Mouse (Mus musculus) G1E (cell line): ENCODE measurements around the gene Mdk. TPM values are rescaled to one million over a fixed set of nuclear protein-coding genes. Genes with fewer than 3 reads are reported as not detected.

Source experiments
- ATAC-seq: 2 replicates; pipeline ENCODE4 v1.8.0; 2016; ENCODE audit warnings: mild to moderate bottlenecking; ENCODE audit not compliant: insufficient number of reproducible peaks, poor library complexity, low FRiP score, severe bottlenecking; ENCODE audit errors: extremely low read depth
- DNase-seq: peaks from one replicate; pipeline ENCODE4 v3.0.0; 2012; ENCODE audit warnings: low spot score
- H3K27me3 ChIP-seq: 2 replicates; pipeline ENCODE4 v1.6.1; 2012; ENCODE audit warnings: mild to moderate bottlenecking, low read length, inconsistent platforms; ENCODE audit not compliant: insufficient read depth
- H3K36me3 ChIP-seq: replicated peaks from 2 replicates; pipeline ENCODE3; 2012; ENCODE audit warnings: mild to moderate bottlenecking, inconsistent platforms
- H3K4me1 ChIP-seq: 2 replicates; pipeline ENCODE4 v1.6.1; 2012; ENCODE audit warnings: low read depth, low read length, inconsistent platforms, mixed read lengths; ENCODE audit not compliant: insufficient read depth
- H3K4me3 ChIP-seq: 2 replicates; pipeline ENCODE4 v1.5.1; 2012; ENCODE audit warnings: low read depth, mild to moderate bottlenecking, inconsistent platforms, low read length, moderate library complexity, mixed read lengths
- H3K9me3 ChIP-seq: replicated peaks from 2 replicates; pipeline ENCODE4 v1.6.1; 2012; ENCODE audit warnings: inconsistent platforms
- CTCF ChIP-seq: IDR thresholded peaks from 2 replicates; pipeline ENCODE4 v1.5.1; 2012; ENCODE audit warnings: low read depth, low read length, inconsistent platforms, mixed read lengths
- GATA1 ChIP-seq: IDR thresholded peaks from 2 replicates; pipeline ENCODE4 v1.6.1; 2012; ENCODE audit warnings: borderline replicate concordance, low read length, inconsistent platforms, mixed read lengths
- GATA2 ChIP-seq: IDR thresholded peaks from 2 replicates; pipeline ENCODE4 v1.6.1; 2012; ENCODE audit warnings: low read depth, low read length, inconsistent platforms, borderline replicate concordance
- POLR2AphosphoS5 ChIP-seq: IDR thresholded peaks from 2 replicates; pipeline ENCODE4 v1.6.1; 2012; ENCODE audit warnings: low read depth, low read length, inconsistent platforms; ENCODE audit not compliant: insufficient replicate concordance
- TAL1 ChIP-seq: conservative IDR thresholded peaks from 2 replicates; pipeline ENCODE4 v1.6.1; 2012; ENCODE audit warnings: low read depth, low read length, inconsistent platforms, mixed read lengths
- polyA plus RNA-seq: library from polyadenylated mRNA; stranded (reverse); fragments of >175 nt; gene quantifications from 2 replicates; pipeline ENCODE4 v1.2.3, GENCODE M21; 2012
- total RNA-seq, 2 experiments: library from RNA; stranded (forward) in 1 of 2; stranded (reverse) in 1 of 2; fragments of 200-1000 nt in 1 of 2; fragments of >200 nt in 1 of 2; fragmentation: Nextera tagmentation in 1 of 2; gene quantifications; 2 replicates each; pipeline ENCODE4 v1.2.3; 2014 to 2017

Gene Mdk
- total RNA-seq (2014; fragmentation: Nextera tagmentation) (4.5 and 4.9 TPM in 2 replicates), total RNA-seq (2017) (0.76 and 0.81 TPM in 2 replicates), polyA plus RNA-seq (5.5 and 5.8 TPM in 2 replicates)

GRCm38 (mm10) chr2:91932160-91932711, at the start of gene Mdk:
Gene Mdk (minus strand): TSS chr2:91932297.
- Histone ChIP-seq H3K36me3 (peaks cover 68% of the 10 kb centered on the region), H3K27me3 (peaks cover 22% of the 10 kb centered on the region; the same call in 1 of the 2 replicates), H3K4me3 (peak within 1 kb of the TSS; percentile 58; the same call in 1 of the 2 replicates), H3K9me3 (no peaks in the 10 kb centered on the region), H3K4me1 (peaks cover 86% of the 10 kb centered on the region)
- DNase-seq, result peak; percentile 58
- ATAC-seq, result 0 out of 2 replicates have a peak, but pooled peaks have one; percentile 16
- TF ChIP-seq TAL1, result no peak
- no peak for TF ChIP-seq CTCF
- no peak for TF ChIP-seq GATA2
- TF ChIP-seq GATA1, result no peak
- TF ChIP-seq POLR2AphosphoS5, result no peak

GRCm38 (mm10) chr2:91980830-91981229, 48.7 kb upstream of the Mdk start:
- TF ChIP-seq CTCF (no peak), GATA2 (no peak), TAL1 (no peak), GATA1 (no peak), POLR2AphosphoS5 (no peak)
- Histone ChIP-seq H3K9me3 (no peaks in the 10 kb centered on the region), H3K4me1 (peaks cover 15% of the 10 kb centered on the region), H3K27me3 (peaks cover 71% of the 10 kb centered on the region), H3K36me3 (no peaks in the 10 kb centered on the region), H3K4me3 (no peak overlapping the region)
- no peak for DNase-seq
- ATAC-seq, result no peak

GRCm38 (mm10) chr2:91980245-91980644, 48.1 kb upstream of the Mdk start:
- H3K9me3 ChIP-seq, result no peaks in the 10 kb centered on the region
- DNase-seq (no peak), ATAC-seq (no peak)
- H3K4me3 ChIP-seq, result no peak overlapping the region
- peaks cover 12% of the 10 kb centered on the region for H3K4me1 ChIP-seq
- H3K36me3 ChIP-seq, result no peaks in the 10 kb centered on the region
- TF ChIP-seq CTCF, result no peak
- no peak for TF ChIP-seq GATA2
- H3K27me3 ChIP-seq, result peaks cover 73% of the 10 kb centered on the region

- ATAC-seq, result no peak
- H3K36me3 ChIP-seq, result no peaks in the 10 kb centered on the region
- no peak for TF ChIP-seq TAL1
- no peak for TF ChIP-seq GATA1
- no peak for TF ChIP-seq POLR2AphosphoS5
- TF ChIP-seq CTCF, result no peak
- no peak for TF ChIP-seq GATA2
- H3K9me3 ChIP-seq, result no peaks in the 10 kb centered on the region
- H3K27me3 ChIP-seq, result peaks cover 81% of the 10 kb centered on the region
- no peaks in the 10 kb centered on the region for H3K4me1 ChIP-seq
- no peak for DNase-seq
- no peak overlapping the region for H3K4me3 ChIP-seq
Observed at GRCm38 (mm10) chr2:91978547-91978946, 46.5 kb upstream of the Mdk start.

- DNase-seq (no peak), ATAC-seq (no peak)
- no peak for TF ChIP-seq TAL1
- TF ChIP-seq POLR2AphosphoS5, result no peak
- no peak for TF ChIP-seq GATA2
- TF ChIP-seq GATA1, result no peak
- TF ChIP-seq CTCF, result no peak
- Histone ChIP-seq H3K9me3 (no peaks in the 10 kb centered on the region), H3K27me3 (peaks cover 81% of the 10 kb centered on the region), H3K4me1 (no peaks in the 10 kb centered on the region), H3K36me3 (no peaks in the 10 kb centered on the region), H3K4me3 (no peak overlapping the region)
Observed at GRCm38 (mm10) chr2:91977960-91978359, 45.9 kb upstream of the Mdk start.

- DNase-seq, result no peak
- Histone ChIP-seq H3K36me3 (no peaks in the 10 kb centered on the region), H3K4me1 (peaks cover 5% of the 10 kb centered on the region; the same call in 1 of the 2 replicates), H3K9me3 (no peaks in the 10 kb centered on the region), H3K27me3 (peaks cover 86% of the 10 kb centered on the region), H3K4me3 (no peak within 1 kb of the TSS)
- no peak for ATAC-seq
- TF ChIP-seq POLR2AphosphoS5, result no peak
- TF ChIP-seq TAL1, result no peak
- TF ChIP-seq CTCF, result no peak
- TF ChIP-seq GATA2, result no peak
- TF ChIP-seq GATA1, result no peak
Observed at GRCm38 (mm10) chr2:91975581-91976541, 43.8 kb upstream of the Mdk start, which contains the start of gene Dgkz. Gene Dgkz (minus strand): TSS chr2:91975864.
